Mouse (Mus musculus) cortical plate, adult 2 months (tissue): ENCODE measurements at regions not wholly inside any gene's neighbourhood (a gene's known extent, or its start where the extent isn't known, plus 50 kb on each side); places are given as distances from the start of the nearest gene placed in this dataset.

Source experiments
- CTCF ChIP-seq: fragments of 200-500 bp; IDR thresholded peaks from 2 replicates; pipeline ENCODE4 v1.5.1; 2011; ENCODE audit warnings: mild to moderate bottlenecking, control low read depth, low read length; ENCODE audit not compliant: insufficient read depth; ENCODE audit errors: extremely low read depth
- POLR2A ChIP-seq: fragments of 200-500 bp; IDR thresholded peaks from 2 replicates; pipeline ENCODE4 v1.6.1; 2011; ENCODE audit warnings: mild to moderate bottlenecking, low read length, control low read depth; ENCODE audit not compliant: insufficient read depth; ENCODE audit errors: extremely low read depth

DNA sequence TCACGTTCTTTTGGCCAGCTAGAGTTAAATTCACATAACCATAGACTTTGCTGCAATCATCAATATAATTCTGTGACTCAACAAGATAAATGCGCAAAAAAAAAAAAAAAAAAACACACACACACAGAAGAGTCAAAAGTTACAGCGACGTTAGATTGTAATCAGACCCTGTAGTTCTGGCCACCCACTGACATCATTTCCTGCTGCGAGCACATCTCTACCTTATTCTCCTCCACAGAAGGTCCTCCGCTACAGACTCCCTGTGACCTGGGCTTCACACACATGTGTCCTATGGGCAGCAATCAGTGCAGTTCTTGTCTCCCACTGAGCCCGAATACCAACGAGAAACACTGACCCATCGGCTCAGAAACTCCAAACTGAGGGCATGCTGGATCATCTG, 101.9 kb downstream of the Akap11 start:
- TF ChIP-seq CTCF (no peak), POLR2A (no peak)
